Mouse (Mus musculus) cerebellum, postnatal 10 days (tissue): ENCODE measurements around the gene Olfr1062.
A peak's percentile ranks its signal among the peaks of the same experiment; 100 is the strongest.
"Not testable (repeated sequence)": the region's sequence is repeated elsewhere in the genome, so short reads cannot be mapped to it uniquely, and the experiment has no call there.

Experiments used
- DNase-seq, 2 experiments: peaks; one replicate each; pipeline ENCODE4 v3.0.0; 2021; ENCODE audit warnings: mixed read lengths in 2 of 2

The Olfr1062 gene

DNA sequence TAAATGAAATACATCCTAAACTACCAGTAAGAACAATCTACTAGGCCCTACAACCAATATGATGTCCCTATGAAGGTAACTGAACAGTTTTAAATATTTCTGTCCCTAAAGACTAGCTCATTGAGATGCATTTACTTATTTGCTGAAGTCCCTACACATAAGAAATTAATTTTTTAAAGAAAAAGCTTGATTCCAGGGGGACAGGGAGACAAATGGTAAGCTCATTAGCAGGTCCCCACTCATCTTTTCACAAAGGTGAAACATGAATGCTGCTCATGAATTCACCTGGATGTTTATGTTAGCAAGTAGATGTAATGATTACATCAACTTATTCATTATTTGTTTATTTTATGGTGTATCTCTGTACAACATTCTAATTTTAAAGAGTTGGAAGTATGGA lies at the start of gene Olfr1062:
Gene Olfr1062, minus strand, starts transcription at position 101 of the 400 bp plus-strand sequence.
- not testable (repeated sequence) for DNase-seq

GRCm38 (mm10) chr2:86464442-86465109 lies 38.0 kb upstream of the Olfr1062 start:
- peak; percentile 68 to 74 for DNase-seq

DNA sequence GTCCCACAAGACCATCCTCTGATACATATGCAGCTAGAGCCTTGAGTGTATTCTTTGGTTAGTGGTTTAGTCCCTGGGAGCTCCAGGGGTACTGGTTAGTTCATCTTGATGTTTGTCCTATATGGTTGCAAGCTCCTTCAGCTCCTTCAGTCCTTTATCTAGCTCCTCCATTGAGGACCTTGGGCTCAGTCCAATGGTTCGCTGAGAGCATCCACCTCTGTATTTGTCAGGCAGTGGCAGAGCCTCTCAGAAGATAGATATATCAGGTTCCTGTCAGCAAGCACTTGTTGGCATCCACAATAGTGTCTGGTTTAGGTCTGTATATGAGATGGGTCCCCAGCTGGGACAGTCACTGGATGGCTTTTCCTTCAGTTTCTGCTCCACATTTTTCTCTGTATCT lies 33.9 kb upstream of the Olfr1062 start:
- DNase-seq, result no peak

- no peak for DNase-seq
Measured at GRCm38 (mm10) chr2:86456169-86456568, 29.6 kb upstream of the Olfr1062 start, which contains the start of gene Olfr1066. Gene Olfr1066 (minus strand): TSS chr2:86456269.

DNA sequence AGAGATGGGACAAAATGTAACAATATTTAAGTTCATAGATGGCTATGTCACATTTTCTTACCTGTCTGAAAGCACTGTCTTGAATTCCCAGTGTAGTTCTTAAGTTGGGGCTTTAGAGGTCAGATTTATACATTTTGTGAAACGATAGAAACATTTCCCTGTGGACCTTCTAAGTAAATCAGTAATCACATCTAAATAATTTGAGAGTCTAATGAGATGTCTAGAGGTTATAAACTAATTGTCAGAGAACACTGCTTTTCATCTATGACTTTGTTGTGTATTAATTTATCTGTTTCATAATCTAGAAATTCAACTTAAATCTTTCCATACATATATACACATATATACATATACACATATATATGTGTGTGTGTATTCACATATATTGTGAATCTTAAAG lies 23.9 kb upstream of the Olfr1062 start, which contains the start of gene Olfr1065:
Gene Olfr1065, minus strand, starts transcription at position 101 of the 400 bp plus-strand sequence.
- not testable (repeated sequence) for DNase-seq

DNA sequence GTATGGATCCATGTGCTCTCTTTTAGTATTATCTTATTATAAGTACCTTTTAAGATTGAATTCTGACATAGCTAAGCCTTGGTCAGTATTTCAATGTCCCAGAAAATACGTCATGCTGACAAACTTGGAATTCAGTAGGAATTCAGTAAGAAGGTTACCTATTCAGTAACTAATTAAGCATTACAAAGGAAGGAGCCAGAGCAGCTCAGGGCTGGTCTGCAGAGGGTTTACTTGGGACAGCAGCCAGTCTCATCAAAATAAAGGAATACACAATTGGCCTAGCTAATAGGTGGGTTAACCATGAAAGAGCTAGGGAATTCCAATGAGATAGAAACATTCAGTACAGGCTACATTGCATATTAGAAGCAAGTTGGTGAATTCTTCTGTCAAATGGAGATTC lies 15.6 kb upstream of the Olfr1062 start:
- DNase-seq, result not testable (repeated sequence)

GRCm38 (mm10) chr2:86428511-86428910 lies 2.0 kb upstream of the Olfr1062 start:
- DNase-seq, result not testable (repeated sequence)

DNA sequence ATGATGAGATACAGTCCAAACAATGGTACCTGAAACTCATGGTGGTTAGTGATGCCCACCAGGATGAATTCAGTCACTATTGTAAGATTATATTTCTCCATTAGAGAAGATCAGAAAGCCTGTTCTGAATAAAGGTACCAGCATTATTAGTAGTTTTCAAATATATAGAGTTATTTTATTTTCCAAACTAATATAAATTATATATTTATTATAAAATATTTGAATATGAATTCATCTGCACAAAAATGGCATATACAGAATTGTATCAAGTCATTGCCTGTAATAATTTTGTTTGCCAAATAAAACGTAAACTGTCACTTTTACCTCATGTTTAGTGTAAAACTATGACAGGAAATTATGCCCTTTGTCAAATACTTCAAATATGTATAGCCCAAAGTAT lies 12.6 kb downstream of the Olfr1062 start, which contains the start of gene Olfr1061:
Gene Olfr1061, minus strand, starts transcription at position 101 of the 400 bp plus-strand sequence.
- no peak for DNase-seq

DNA sequence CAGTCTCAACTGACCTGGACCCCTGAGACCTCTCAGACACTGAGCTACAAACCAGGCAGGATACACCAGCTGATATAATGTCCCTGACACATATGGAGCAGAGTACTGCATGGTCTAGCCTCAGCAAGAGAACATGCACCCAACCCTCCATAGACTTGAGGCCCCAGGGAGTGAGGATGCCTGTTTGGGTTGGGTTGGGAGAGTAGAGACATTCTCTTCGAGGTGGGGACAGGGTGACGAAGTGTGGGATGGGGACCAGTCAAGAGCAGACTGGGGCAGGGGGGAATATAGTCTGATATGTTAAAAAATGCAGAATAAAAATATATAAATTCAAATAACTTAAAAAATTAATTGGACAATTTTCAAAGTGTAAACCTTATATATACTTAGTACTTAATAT lies 31.4 kb downstream of the Olfr1062 start:
- no peak for DNase-seq

DNA sequence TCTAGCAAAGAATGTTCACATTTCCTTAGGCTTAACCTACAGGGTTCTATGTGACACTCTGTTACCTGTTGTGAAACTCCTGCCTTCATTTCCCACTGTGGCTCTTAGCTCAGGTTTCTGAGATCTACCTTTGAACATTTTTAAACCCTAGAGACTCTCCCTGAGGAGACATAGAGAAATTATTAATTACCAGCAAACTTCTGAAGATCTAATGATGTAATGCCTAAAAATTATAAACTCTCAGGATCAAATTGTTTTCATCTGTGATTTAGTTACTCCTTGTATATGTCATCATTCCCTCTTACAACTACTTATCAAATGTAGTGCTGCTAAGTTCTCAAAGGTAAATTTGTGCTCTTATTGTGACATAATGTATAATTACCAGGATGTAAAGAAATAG lies 38.1 kb downstream of the Olfr1062 start, which contains the start of gene Olfr1058:
Gene Olfr1058, minus strand, starts transcription at position 101 of the 400 bp plus-strand sequence.
- DNase-seq, result not testable (repeated sequence)

DNA sequence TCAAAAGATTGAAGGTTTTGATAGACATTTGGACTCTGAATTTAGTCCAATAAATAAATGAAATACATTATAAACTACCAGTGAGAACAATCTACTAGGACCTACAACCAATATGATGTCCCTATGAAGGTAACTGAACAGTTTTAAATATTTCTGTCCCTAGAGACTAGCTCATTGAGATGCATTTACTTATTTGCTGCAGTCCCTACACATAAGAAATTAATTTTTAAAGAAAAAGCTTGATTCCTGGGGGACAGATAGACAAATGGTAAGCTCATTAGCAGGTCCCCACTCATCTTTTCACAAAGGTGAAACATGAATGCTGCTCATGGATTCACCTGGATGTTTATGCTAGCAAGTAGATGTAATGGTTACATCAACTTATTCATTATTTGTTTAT lies 48.3 kb downstream of the Olfr1062 start, which contains the start of gene Olfr1057:
Gene Olfr1057, minus strand, starts transcription at position 101 of the 400 bp plus-strand sequence.
- no peak for DNase-seq
